Mouse (Mus musculus) liver, postnatal 0 days (tissue): ENCODE measurements around the gene Ndufs2.

Source experiments
- CTCF ChIP-seq: sonication (generic); IDR thresholded peaks from 2 replicates; pipeline ENCODE4 v1.5.1; 2016; ENCODE audit warnings: antibody characterized with exemption, low read depth
- EP300 ChIP-seq: IDR thresholded peaks from 2 replicates; pipeline ENCODE4 v1.6.1; 2016; ENCODE audit warnings: antibody characterized with exemption, low read depth, mild to moderate bottlenecking

GRCm38 (mm10) chr1:171193093-171193840 lies 57.9 kb downstream of the Ndufs2 start:
- no peak for TF ChIP-seq EP300
- TF ChIP-seq CTCF, result no peak
